Mouse (Mus musculus): ENCODE measurements around the gene Gm42417. TPM values are rescaled to one million over a fixed set of nuclear protein-coding genes. Genes with fewer than 3 reads are reported as not detected.

Gm42417 gene
- polyA plus RNA-seq, 1 experiment from 2014 or later = not detected

DNA sequence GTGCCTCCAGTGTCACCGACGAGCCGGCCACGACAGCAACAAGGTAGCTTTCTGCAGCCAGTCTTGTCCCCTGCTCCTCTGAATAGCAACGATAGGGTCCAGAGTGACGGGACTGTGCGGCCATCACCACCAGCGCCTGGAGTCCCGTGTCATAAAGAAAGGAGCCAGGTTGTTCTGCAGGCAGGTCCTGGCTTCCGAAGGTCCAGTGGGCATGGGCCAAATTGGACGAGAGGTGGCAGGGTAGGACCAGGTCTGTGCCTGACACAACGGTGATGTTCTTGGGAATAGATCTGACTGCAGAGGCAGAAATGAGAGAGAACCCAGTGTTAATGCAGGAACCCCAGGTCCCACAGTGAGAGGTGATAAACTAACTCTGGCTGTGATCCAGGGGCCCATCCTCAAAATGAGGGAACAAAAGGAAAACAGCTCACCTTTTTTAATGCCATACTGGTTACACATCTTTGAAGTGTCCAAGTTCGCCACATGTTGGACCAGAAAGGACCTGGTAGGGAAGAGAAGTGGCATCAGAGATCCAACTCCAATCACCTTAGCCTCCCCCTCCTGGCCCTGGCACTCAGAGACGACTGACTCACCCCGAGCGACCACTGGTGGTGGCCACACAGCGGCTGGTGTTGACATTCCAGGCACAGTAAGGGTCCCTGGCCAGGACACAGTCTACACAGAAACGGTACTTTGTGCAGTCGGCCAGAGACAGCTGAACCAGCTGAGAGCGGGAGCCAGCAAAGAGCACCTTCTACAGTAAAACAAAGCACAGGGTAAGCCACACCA, 11.0 kb upstream of the Gm42417 start:
- H3K27me3 ChIP-seq (ENCODE audit: insufficient read depth, low read length) = no peaks in the 10 kb centered on the region
- H3K36me3 ChIP-seq (ENCODE audit: insufficient read depth) = peaks cover 74% of the 10 kb centered on the region
- no peak overlapping the region for H3K27ac ChIP-seq (ENCODE audit: low read depth)
- WGBS = 73% methylated on average over 20 of the region's 20 CpGs
- H3K4me2 ChIP-seq = no peak overlapping the region
- TF ChIP-seq CTCF (IDR thresholded peaks at IDR 0.05; ENCODE audit: low read depth) = no peak
- H3K4me1 ChIP-seq (ENCODE audit: insufficient read depth) = peaks cover 17% of the 10 kb centered on the region
- no peak overlapping the region for H3K4me3 ChIP-seq (ENCODE audit: low read depth, low read length)
- no peak for DNase-seq
- no peak for ATAC-seq (ENCODE audit: insufficient read depth)
- H3K9ac ChIP-seq = no peak overlapping the region
- H3K9me3 ChIP-seq (ENCODE audit: low read depth, low read length) = no peaks in the 10 kb centered on the region

DNA sequence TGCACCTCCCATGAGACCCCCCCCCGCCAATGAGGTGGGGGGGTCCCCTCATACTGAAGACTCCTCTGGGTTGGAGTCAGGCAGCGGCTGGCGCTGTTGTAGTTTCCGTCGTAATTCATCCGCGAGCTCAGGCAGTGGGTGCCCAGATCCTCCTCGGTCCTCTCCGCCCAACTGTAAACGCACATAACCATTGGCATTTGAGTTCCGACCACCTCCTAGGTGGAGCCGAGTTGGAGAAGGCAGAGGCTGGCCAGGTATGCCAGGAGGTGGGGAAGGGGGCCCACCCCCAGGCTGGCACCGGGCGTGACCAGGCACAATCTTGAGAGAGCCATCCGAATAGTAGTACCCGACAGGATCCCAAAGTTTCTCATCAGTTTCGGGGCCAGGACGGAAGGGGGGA, 10.3 kb upstream of the Gm42417 start:
- Histone ChIP-seq H3K9me3 (ENCODE audit: low read depth, low read length) (no peaks in the 10 kb centered on the region), H3K27ac (ENCODE audit: low read depth) (no peak overlapping the region), H3K4me1 (ENCODE audit: insufficient read depth) (peaks cover 12% of the 10 kb centered on the region), H3K27me3 (ENCODE audit: insufficient read depth, low read length) (no peaks in the 10 kb centered on the region), H3K36me3 (ENCODE audit: insufficient read depth) (peaks cover 66% of the 10 kb centered on the region), H3K4me3 (ENCODE audit: low read depth, low read length) (no peak overlapping the region), H3K4me2 (no peak overlapping the region), H3K9ac (peak overlapping the region; percentile 3; the same call in 1 of the 2 replicates)
- no peak for ATAC-seq (ENCODE audit: insufficient read depth)
- TF ChIP-seq CTCF (IDR thresholded peaks at IDR 0.05; ENCODE audit: low read depth) = no peak
- DNase-seq = no peak
- WGBS = 77% methylated on average over 18 of the region's 18 CpGs

DNA sequence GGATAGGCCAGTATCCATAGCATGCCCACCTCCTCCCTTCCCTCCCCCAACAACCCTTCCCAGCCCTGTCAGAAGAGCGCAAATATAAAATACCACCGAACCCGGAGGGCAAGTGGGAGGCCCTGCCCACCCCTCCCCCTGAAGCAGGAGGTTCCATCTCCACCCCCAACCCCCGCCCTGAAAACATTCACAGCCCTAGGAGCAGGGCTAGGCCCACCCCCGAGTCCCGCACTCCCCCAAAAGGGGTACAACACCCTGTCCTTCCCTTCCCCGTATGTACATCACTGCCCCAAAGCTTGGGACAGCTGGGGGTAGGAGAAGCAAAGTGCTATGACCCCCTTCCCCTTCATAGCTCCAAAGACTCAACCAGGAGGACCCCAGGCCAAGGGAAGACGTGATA, 9.5 kb upstream of the Gm42417 start:
- Histone ChIP-seq H3K9ac (no peak overlapping the region), H3K27ac (ENCODE audit: low read depth) (no peak overlapping the region), H3K27me3 (ENCODE audit: insufficient read depth, low read length) (no peaks in the 10 kb centered on the region), H3K36me3 (ENCODE audit: insufficient read depth) (peaks cover 59% of the 10 kb centered on the region), H3K4me3 (ENCODE audit: low read depth, low read length) (no peak overlapping the region), H3K4me1 (ENCODE audit: insufficient read depth) (0 out of 2 replicates have a peak, but pooled peaks cover 8% of the 10 kb centered on the region), H3K4me2 (0 out of 2 replicates have a peak overlapping the region, but pooled peaks have one; percentile 10), H3K9me3 (ENCODE audit: low read depth, low read length) (no peaks in the 10 kb centered on the region)
- TF ChIP-seq CTCF (IDR thresholded peaks at IDR 0.05; ENCODE audit: low read depth) = no peak
- DNase-seq (no peak), ATAC-seq (ENCODE audit: insufficient read depth) (no peak)
- WGBS = 31% methylated on average over 8 of the region's 8 CpGs

DNA sequence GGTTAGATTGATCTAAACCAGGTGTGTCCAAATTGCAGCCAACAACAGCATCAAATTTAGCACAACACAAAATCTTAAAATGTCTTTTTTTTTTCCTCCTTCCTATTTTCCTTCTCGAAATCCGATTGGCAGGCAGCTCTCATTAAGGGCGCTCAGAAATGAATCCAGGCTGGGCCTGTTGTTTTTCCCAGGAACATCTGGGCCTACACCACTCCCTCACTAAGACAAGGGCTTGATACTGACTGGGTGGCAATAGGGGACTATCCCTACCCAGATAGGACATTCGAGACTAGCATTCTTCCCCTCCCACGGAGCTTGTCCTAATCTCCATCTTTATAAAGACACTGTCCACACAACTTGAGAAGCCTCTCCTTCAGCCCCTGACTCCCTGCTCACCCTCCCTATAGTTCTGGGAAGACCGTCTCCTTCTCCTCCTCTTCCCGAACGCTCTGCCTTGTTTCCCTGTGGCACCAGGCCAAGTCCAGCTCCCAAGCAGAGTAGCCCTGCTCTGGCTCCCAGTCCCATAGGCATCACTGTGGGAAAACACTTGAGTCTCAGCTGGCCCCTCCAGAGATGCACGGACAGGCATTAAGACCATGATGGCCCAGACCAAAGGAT, 8.9 kb upstream of the Gm42417 start:
- Histone ChIP-seq H3K27ac (ENCODE audit: low read depth) (peak overlapping the region; percentile 72), H3K9me3 (ENCODE audit: low read depth, low read length) (no peaks in the 10 kb centered on the region), H3K4me3 (ENCODE audit: low read depth, low read length) (no peak overlapping the region), H3K27me3 (ENCODE audit: insufficient read depth, low read length) (no peaks in the 10 kb centered on the region), H3K4me1 (ENCODE audit: insufficient read depth) (0 out of 2 replicates have a peak, but pooled peaks cover 8% of the 10 kb centered on the region), H3K9ac (peak overlapping the region; percentile 26; the same call in 1 of the 2 replicates), H3K36me3 (ENCODE audit: insufficient read depth) (peaks cover 52% of the 10 kb centered on the region), H3K4me2 (0 out of 2 replicates have a peak overlapping the region, but pooled peaks have one; percentile 10)
- no peak for ATAC-seq (ENCODE audit: insufficient read depth)
- DNase-seq = peak; percentile 75
- no peak for TF ChIP-seq CTCF (IDR thresholded peaks at IDR 0.05; ENCODE audit: low read depth)
- 23% methylated on average over 9 of the region's 9 CpGs for WGBS

DNA sequence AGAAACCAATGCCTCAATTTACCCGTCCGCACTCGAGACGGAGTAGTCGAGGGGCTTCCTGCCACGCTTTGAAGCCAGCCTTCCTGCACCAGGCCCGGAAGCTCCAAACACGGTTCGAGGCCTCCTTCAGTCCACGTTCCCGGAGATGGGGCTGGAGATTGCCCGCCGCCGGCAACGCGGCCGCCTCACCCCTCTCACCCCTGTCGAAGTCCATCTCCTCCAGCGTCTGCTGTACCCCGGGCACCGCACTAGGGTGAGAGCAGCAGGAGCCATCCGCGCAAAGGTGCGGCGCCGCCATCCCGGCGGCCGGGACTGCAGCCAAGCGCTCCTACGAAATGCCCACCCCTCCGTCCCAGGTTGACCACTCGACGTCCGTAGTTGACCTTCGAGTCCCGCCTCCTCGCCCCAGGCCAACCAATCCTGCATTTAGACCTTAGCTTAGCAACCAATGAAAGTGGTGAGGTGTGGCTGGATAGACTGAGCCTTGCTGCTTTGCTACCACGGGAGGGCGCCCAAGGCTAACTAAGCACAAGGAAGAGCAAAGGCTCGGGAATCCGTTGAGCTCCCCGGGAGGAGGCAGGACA, 7.8 kb upstream of the Gm42417 start, which contains the start of gene Ankrd39:
Gene Ankrd39 (minus strand): TSS at position 558 of the 584 bp plus-strand sequence.
- Histone ChIP-seq H3K9me3 (ENCODE audit: low read depth, low read length) (no peaks in the 10 kb centered on the region), H3K4me1 (ENCODE audit: insufficient read depth) (0 out of 2 replicates have a peak, but pooled peaks cover 8% of the 10 kb centered on the region), H3K4me2 (peak within 1 kb of the TSS; percentile 77), H3K9ac (peak within 1 kb of the TSS; percentile 71), H3K4me3 (ENCODE audit: low read depth, low read length) (peak within 1 kb of the TSS; percentile 68), H3K27ac (ENCODE audit: low read depth) (peak within 1 kb of the TSS; percentile 72), H3K36me3 (ENCODE audit: insufficient read depth) (peaks cover 50% of the 10 kb centered on the region), H3K27me3 (ENCODE audit: insufficient read depth, low read length) (no peaks in the 10 kb centered on the region)
- TF ChIP-seq CTCF (IDR thresholded peaks at IDR 0.05; ENCODE audit: low read depth) = peak; percentile 99
- under 1% methylated on average over 43 of the region's 43 CpGs for WGBS
- DNase-seq (peak; percentile 99), ATAC-seq (ENCODE audit: insufficient read depth) (peak; percentile 96)

DNA sequence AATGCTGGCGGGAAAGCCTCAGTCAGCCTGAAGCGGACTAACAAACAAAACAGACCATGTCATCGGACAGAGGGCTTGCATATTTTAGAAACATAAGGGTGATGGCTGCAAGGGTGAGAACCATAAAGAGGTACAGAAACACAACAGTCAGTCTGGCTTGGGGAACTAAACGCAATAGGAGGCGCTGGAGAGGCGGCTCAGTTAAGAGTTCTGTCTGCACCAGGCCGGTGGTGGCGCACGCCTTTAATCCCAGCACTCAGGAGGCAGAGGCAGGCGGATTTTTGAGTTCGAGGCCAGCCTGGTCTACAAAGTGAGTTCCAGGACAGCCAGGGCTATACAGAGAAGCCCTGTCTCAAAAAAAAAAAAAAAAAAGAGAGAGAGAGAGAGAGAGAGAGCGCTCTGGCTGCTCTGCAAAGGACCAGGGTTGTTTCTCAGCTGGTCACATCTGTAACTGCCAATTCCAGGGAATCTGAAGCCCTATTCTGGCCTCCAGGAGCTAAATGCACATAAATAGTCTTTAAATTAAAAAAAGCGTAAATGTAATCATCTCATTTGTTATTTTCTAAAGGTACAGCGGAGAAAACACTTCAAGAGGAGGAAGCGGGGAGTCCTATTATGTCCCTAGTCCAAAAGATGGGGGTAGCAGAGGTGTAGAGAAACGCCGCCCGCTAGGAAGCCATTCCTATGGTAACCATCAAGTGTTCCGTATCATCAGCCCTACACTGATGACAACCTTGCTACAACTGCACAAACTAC, 6.8 kb upstream of the Gm42417 start:
- H3K4me1 ChIP-seq (ENCODE audit: insufficient read depth) = 0 out of 2 replicates have a peak, but pooled peaks cover 8% of the 10 kb centered on the region
- no peaks in the 10 kb centered on the region for H3K27me3 ChIP-seq (ENCODE audit: insufficient read depth, low read length)
- TF ChIP-seq CTCF (IDR thresholded peaks at IDR 0.05; ENCODE audit: low read depth) = no peak
- H3K4me3 ChIP-seq (ENCODE audit: low read depth, low read length) = peak overlapping the region; percentile 68
- no peak overlapping the region for H3K27ac ChIP-seq (ENCODE audit: low read depth)
- no peak for ATAC-seq (ENCODE audit: insufficient read depth)
- H3K9me3 ChIP-seq (ENCODE audit: low read depth, low read length) = no peaks in the 10 kb centered on the region
- peaks cover 49% of the 10 kb centered on the region for H3K36me3 ChIP-seq (ENCODE audit: insufficient read depth)
- no peak for DNase-seq
- H3K4me2 ChIP-seq = peak overlapping the region; percentile 77
- H3K9ac ChIP-seq = peak overlapping the region; percentile 71
- WGBS = 65% methylated on average over 19 of the region's 19 CpGs
